Mouse (Mus musculus): ENCODE data around the gene Klk1b1. TPM values are rescaled to one million over a fixed set of nuclear protein-coding genes. Genes with fewer than 3 reads are reported as not detected.
"Not testable (repeated sequence)": the region's sequence is repeated elsewhere in the genome, so short reads cannot be mapped to it uniquely, and the experiment has no call there.

The Klk1b1 gene
- polyA plus RNA-seq, 1 experiment from 2014 or later = not detected

DNA sequence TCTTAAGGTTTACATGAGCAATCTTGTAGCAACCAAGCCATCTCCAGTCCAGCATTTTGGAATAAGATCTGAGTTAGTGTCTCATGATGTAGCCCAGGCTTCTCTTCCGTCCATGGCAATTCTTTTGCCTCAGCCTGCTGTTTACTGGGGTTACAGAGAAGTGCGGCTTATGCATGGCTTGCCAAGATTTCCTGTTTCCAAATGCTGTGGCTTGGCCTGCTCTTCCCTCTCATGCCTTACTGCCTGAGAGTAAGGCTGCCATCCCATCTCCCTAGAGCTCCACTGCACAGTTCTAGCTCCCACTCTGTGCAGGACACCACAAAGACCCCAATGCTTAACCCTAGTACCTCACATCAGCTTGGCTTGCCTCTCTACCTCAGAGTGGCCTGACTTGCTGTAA lies 1.1 kb downstream of the Klk1b1 start:
- 88% methylated on average over 2 of the region's 2 CpGs for WGBS
- H3K9me3 ChIP-seq (ENCODE audit: control insufficient read depth, low read length) = no peaks in the 10 kb centered on the region
- DNase-seq (ENCODE audit: low spot score) (no peak), ATAC-seq (ENCODE audit: low FRiP score) (no peak)
- H3K36me3 ChIP-seq (ENCODE audit: control insufficient read depth, insufficient read depth, low read length) = no peaks in the 10 kb centered on the region
- H3K4me3 ChIP-seq (ENCODE audit: low read depth, low read length) = no peak overlapping the region
- H3K4me1 ChIP-seq (replicated peaks; ENCODE audit: control insufficient read depth, insufficient read depth, low read length) = no peaks in the 10 kb centered on the region
- no peak overlapping the region for H3K4me2 ChIP-seq (replicated peaks; ENCODE audit: low read depth, low read length)
- no peak overlapping the region for H3K9ac ChIP-seq (ENCODE audit: low read depth, low read length)
- no peaks in the 10 kb centered on the region for H3K27me3 ChIP-seq (ENCODE audit: control insufficient read depth, insufficient read depth, low read length)
- H3K27ac ChIP-seq (ENCODE audit: low read depth, low read length) = no peak overlapping the region

DNA sequence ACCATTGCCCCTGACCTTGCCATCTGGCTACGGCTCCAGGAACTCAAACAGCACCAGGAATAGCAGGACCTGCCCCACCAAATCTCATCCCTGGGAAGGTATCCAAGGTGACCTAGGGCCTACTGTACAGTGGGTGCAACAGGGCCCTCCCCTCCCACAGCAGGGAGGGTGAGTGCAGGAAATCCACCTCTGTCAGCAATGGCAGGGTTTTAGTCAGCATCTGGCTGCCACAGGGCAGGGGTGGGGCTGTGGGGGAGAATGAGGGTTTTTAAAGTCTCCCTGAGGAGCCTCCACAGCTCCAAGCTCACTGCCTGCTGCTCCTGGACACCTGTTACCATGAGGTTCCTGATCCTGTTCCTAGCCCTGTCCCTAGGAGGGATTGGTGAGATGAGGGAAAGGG lies 9.2 kb downstream of the Klk1b1 start, which contains the start of gene Klk1b9:
Gene Klk1b9 (plus strand): TSS at position 301 of the 400 bp plus-strand sequence.
- H3K9ac ChIP-seq (ENCODE audit: low read depth, low read length); H3K9me3 ChIP-seq (ENCODE audit: control insufficient read depth, low read length); ATAC-seq (ENCODE audit: low FRiP score); H3K4me3 ChIP-seq (ENCODE audit: low read depth, low read length); H3K4me2 ChIP-seq (replicated peaks; ENCODE audit: low read depth, low read length); DNase-seq (ENCODE audit: low spot score); H3K27ac ChIP-seq (ENCODE audit: low read depth, low read length); H3K36me3 ChIP-seq (ENCODE audit: control insufficient read depth, insufficient read depth, low read length); H3K4me1 ChIP-seq (replicated peaks; ENCODE audit: control insufficient read depth, insufficient read depth, low read length); H3K27me3 ChIP-seq (ENCODE audit: control insufficient read depth, insufficient read depth, low read length): not testable (repeated sequence)
- WGBS = 77% methylated on average over 1 of the region's 1 CpGs

DNA sequence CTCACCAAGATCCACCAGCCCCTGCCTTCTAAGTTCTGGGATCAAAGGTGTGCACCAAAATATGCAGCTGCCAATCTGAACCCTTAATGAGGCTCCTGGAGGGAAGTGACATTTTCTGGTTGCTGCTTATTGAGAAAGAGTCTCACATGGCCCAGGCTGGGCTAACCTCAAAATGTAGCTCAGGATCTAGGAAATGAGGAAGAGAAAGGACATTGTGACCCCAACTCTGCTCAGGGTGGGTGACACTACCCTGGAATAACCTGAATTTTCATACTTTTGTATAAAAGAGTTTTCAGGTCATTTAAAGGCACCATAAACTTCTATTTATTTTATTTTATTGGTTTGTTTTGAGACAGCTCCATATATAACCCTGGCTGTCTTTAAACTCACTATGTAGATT lies 19.1 kb downstream of the Klk1b1 start:
- no peak overlapping the region for H3K4me3 ChIP-seq (ENCODE audit: low read depth, low read length)
- no peak for ATAC-seq (ENCODE audit: low FRiP score)
- DNase-seq (ENCODE audit: low spot score) = no peak
- no peaks in the 10 kb centered on the region for H3K27me3 ChIP-seq (ENCODE audit: control insufficient read depth, insufficient read depth, low read length)
- H3K4me2 ChIP-seq (replicated peaks; ENCODE audit: low read depth, low read length) = no peak overlapping the region
- H3K9ac ChIP-seq (ENCODE audit: low read depth, low read length) = no peak overlapping the region
- no peaks in the 10 kb centered on the region for H3K4me1 ChIP-seq (replicated peaks; ENCODE audit: control insufficient read depth, insufficient read depth, low read length)
- no peaks in the 10 kb centered on the region for H3K9me3 ChIP-seq (ENCODE audit: control insufficient read depth, low read length)
- H3K36me3 ChIP-seq (ENCODE audit: control insufficient read depth, insufficient read depth, low read length) = no peaks in the 10 kb centered on the region
- no peak overlapping the region for H3K27ac ChIP-seq (ENCODE audit: low read depth, low read length)

DNA sequence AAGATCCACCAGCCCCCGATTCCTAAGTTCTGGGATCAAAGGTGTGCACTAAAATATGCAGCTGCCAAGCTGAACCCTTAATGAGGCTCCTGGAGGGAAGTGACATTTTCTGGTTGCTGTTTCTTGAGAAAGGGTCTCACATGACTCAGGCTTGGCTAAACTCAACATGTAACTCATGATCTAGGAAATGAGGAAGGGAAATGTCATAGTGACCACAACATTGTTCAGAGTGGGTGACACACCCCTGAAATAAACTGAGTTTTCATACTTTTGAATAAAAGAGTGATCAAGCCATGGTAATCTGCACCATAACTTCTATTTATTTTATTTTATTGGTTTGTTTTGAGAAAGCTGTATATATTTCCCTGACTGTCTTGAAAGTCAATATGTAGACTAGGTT lies 28.3 kb downstream of the Klk1b1 start:
- not testable (repeated sequence) for H3K4me3 ChIP-seq (ENCODE audit: low read depth, low read length); H3K27ac ChIP-seq (ENCODE audit: low read depth, low read length); DNase-seq (ENCODE audit: low spot score); H3K4me1 ChIP-seq (replicated peaks; ENCODE audit: control insufficient read depth, insufficient read depth, low read length); H3K9me3 ChIP-seq (ENCODE audit: control insufficient read depth, low read length); H3K36me3 ChIP-seq (ENCODE audit: control insufficient read depth, insufficient read depth, low read length); H3K4me2 ChIP-seq (replicated peaks; ENCODE audit: low read depth, low read length); H3K9ac ChIP-seq (ENCODE audit: low read depth, low read length); H3K27me3 ChIP-seq (ENCODE audit: control insufficient read depth, insufficient read depth, low read length); ATAC-seq (ENCODE audit: low FRiP score)
- 82% methylated on average over 1 of the region's 1 CpGs for WGBS

DNA sequence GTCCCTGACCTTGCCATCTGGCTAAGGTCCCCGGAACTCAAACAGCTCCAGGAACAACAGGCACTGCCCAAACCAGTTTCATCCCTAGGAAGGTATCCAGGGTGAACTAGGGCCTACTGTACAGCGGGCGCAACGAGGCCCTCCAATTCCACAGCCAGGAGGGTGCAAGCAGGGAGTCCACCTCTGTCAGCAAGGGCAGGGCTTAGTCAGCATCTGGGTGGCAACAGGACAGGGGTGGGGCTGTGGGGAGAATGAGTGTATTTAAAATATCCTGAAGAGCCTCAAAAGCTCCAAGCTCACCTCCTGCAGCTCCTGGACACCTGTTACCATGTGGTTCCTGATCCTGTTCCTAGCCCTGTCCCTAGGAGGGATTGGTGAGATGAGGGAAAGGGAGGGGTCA lies 29.0 kb downstream of the Klk1b1 start, which contains the start of gene Klk1b11:
Gene Klk1b11 (plus strand): TSS at position 301 of the 400 bp plus-strand sequence.
- H3K36me3 ChIP-seq (ENCODE audit: control insufficient read depth, insufficient read depth, low read length); H3K27me3 ChIP-seq (ENCODE audit: control insufficient read depth, insufficient read depth, low read length); H3K9me3 ChIP-seq (ENCODE audit: control insufficient read depth, low read length); ATAC-seq (ENCODE audit: low FRiP score); H3K4me1 ChIP-seq (replicated peaks; ENCODE audit: control insufficient read depth, insufficient read depth, low read length); DNase-seq (ENCODE audit: low spot score); H3K27ac ChIP-seq (ENCODE audit: low read depth, low read length); H3K9ac ChIP-seq (ENCODE audit: low read depth, low read length); H3K4me3 ChIP-seq (ENCODE audit: low read depth, low read length); H3K4me2 ChIP-seq (replicated peaks; ENCODE audit: low read depth, low read length): not testable (repeated sequence)
- 78% methylated on average over 4 of the region's 4 CpGs for WGBS

DNA sequence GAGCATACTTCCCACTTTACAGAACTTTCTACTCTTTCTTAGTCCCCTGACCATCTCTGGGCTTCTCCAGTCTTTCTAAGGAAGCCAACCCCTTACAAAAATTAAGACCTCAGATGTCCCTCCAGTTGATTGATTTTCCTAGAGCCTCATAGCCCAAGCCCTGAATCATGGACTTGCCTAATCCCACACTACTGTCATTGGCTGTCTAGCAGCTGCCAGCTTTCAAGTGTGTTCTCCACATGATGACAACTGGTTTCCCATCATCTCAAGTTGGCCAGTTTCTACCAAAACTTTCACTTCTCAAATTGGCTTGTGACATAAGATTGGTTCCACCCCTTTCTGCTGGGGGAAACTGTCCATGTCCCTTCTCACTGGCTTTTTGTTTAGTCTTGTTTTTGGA lies 38.3 kb downstream of the Klk1b1 start:
- H3K4me3 ChIP-seq (ENCODE audit: low read depth, low read length) = no peak overlapping the region
- no peaks in the 10 kb centered on the region for H3K9me3 ChIP-seq (ENCODE audit: control insufficient read depth, low read length)
- DNase-seq (ENCODE audit: low spot score) (no peak), ATAC-seq (ENCODE audit: low FRiP score) (no peak)
- H3K27me3 ChIP-seq (ENCODE audit: control insufficient read depth, insufficient read depth, low read length) = no peaks in the 10 kb centered on the region
- H3K9ac ChIP-seq (ENCODE audit: low read depth, low read length) = no peak overlapping the region
- H3K4me2 ChIP-seq (replicated peaks; ENCODE audit: low read depth, low read length) = no peak overlapping the region
- H3K36me3 ChIP-seq (ENCODE audit: control insufficient read depth, insufficient read depth, low read length) = no peaks in the 10 kb centered on the region
- no peaks in the 10 kb centered on the region for H3K4me1 ChIP-seq (replicated peaks; ENCODE audit: control insufficient read depth, insufficient read depth, low read length)
- no peak overlapping the region for H3K27ac ChIP-seq (ENCODE audit: low read depth, low read length)

DNA sequence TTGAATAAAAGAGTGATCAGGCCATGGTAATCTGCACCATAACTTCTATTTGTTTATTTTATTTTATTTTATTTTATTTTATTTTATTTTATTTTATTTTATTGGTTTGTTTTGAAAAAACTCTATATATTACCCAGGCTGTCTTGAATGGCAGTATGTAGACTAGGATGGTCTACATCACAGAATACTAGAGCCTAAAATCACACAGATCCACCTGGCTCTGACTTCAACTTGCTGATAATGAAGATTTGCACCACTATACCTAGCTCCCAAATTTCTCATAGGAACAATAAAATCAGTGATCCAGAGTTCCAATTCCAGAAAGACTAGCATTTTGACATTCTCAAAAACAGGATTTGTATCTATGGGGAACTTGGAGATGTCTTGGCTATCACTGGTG lies 45.3 kb downstream of the Klk1b1 start, which contains the start of gene Klk1b26:
Gene Klk1b26 (plus strand): TSS at position 301 of the 400 bp plus-strand sequence.
- not testable (repeated sequence) for H3K4me3 ChIP-seq (ENCODE audit: low read depth, low read length); H3K27me3 ChIP-seq (ENCODE audit: control insufficient read depth, insufficient read depth, low read length); H3K4me2 ChIP-seq (replicated peaks; ENCODE audit: low read depth, low read length); H3K36me3 ChIP-seq (ENCODE audit: control insufficient read depth, insufficient read depth, low read length); DNase-seq (ENCODE audit: low spot score); H3K27ac ChIP-seq (ENCODE audit: low read depth, low read length); H3K9ac ChIP-seq (ENCODE audit: low read depth, low read length); ATAC-seq (ENCODE audit: low FRiP score); H3K9me3 ChIP-seq (ENCODE audit: control insufficient read depth, low read length); H3K4me1 ChIP-seq (replicated peaks; ENCODE audit: control insufficient read depth, insufficient read depth, low read length)

DNA sequence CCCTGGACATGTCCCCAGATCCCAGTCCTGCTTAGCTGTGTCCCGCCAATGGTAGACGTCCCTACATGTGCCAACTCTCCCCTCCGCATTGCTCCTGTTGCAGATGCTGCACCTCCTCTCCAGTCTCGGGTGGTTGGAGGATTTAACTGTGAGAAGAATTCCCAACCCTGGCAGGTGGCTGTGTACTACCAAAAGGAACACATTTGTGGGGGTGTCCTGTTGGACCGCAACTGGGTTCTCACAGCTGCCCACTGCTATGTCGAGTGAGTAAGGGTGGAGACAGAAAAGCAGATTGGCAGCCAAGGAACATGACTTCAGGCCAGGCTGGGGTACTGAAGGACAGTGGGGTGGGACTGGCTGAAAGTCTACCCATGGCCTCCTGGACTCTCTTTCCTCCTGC lies 48.1 kb downstream of the Klk1b1 start:
- WGBS = 86% methylated on average over 6 of the region's 6 CpGs
- not testable (repeated sequence) for H3K27ac ChIP-seq (ENCODE audit: low read depth, low read length); ATAC-seq (ENCODE audit: low FRiP score); H3K9ac ChIP-seq (ENCODE audit: low read depth, low read length); H3K27me3 ChIP-seq (ENCODE audit: control insufficient read depth, insufficient read depth, low read length); H3K9me3 ChIP-seq (ENCODE audit: control insufficient read depth, low read length); H3K4me2 ChIP-seq (replicated peaks; ENCODE audit: low read depth, low read length); DNase-seq (ENCODE audit: low spot score); H3K36me3 ChIP-seq (ENCODE audit: control insufficient read depth, insufficient read depth, low read length); H3K4me1 ChIP-seq (replicated peaks; ENCODE audit: control insufficient read depth, insufficient read depth, low read length); H3K4me3 ChIP-seq (ENCODE audit: low read depth, low read length)

DNA sequence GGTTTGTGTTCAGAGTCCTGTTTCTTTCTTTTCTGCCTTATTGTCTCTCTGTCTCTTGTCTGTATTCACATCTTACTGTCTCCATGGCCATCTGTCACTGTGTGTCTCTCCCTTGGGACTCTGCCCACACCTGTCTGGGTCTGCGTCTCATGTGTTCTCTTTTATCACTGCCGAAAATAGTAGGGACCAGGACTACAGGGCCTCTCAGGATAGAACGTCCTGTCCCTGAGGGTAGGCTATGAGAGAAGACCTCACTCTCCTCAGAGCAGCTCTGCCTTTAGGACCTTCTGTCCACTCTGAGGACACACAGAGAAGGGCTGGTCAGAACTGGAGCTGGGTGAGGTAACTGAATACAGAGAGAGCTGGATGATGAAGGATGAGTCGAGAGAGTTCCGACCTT lies 48.5 kb downstream of the Klk1b1 start:
- no peaks in the 10 kb centered on the region for H3K9me3 ChIP-seq (ENCODE audit: control insufficient read depth, low read length)
- no peak overlapping the region for H3K9ac ChIP-seq (ENCODE audit: low read depth, low read length)
- 88% methylated on average over 5 of the region's 5 CpGs for WGBS
- no peak overlapping the region for H3K4me3 ChIP-seq (ENCODE audit: low read depth, low read length)
- H3K27ac ChIP-seq (ENCODE audit: low read depth, low read length) = no peak overlapping the region
- H3K27me3 ChIP-seq (ENCODE audit: control insufficient read depth, insufficient read depth, low read length) = no peaks in the 10 kb centered on the region
- H3K4me2 ChIP-seq (replicated peaks; ENCODE audit: low read depth, low read length) = no peak overlapping the region
- H3K36me3 ChIP-seq (ENCODE audit: control insufficient read depth, insufficient read depth, low read length) = no peaks in the 10 kb centered on the region
- DNase-seq (ENCODE audit: low spot score) (no peak), ATAC-seq (ENCODE audit: low FRiP score) (no peak)
- H3K4me1 ChIP-seq (replicated peaks; ENCODE audit: control insufficient read depth, insufficient read depth, low read length) = no peaks in the 10 kb centered on the region
